Mouse (Mus musculus) midbrain, embryonic 14.5 days (tissue): ENCODE measurements around the gene Hs3st4. TPM values are rescaled to one million over a fixed set of nuclear protein-coding genes. Genes with fewer than 3 reads are reported as not detected.
A peak's percentile ranks its signal among the peaks of the same experiment; 100 is the strongest.

Source experiments
- ATAC-seq: fragments of 200-750 bp; cut with Nextera tagmentation; 2 replicates; pipeline ENCODE4 v1.8.0; 2017; ENCODE audit warnings: moderate number of reproducible peaks, moderate library complexity; ENCODE audit not compliant: low FRiP score, low TSS enrichment
- DNase-seq: peaks from one replicate; pipeline ENCODE4 v3.0.0-alpha.2; 2015
- H3K27ac ChIP-seq: fragments of 300-500 bp; sonication (generic); replicated peaks from 2 replicates; pipeline ENCODE4 v1.5.1; 2014; ENCODE audit warnings: mild to moderate bottlenecking, low read depth, low read length, moderate library complexity
- H3K27me3 ChIP-seq: fragments of 300-500 bp; sonication (generic); 2 replicates; pipeline ENCODE4 v1.6.1; 2014; ENCODE audit warnings: low read length, control low read depth, mixed read lengths; ENCODE audit not compliant: control insufficient read depth, insufficient read depth
- H3K36me3 ChIP-seq: fragments of 300-500 bp; sonication (generic); 2 replicates; pipeline ENCODE4 v1.6.1; 2014; ENCODE audit warnings: low read length, control low read depth; ENCODE audit not compliant: control insufficient read depth, insufficient read depth
- H3K4me1 ChIP-seq: fragments of 300-500 bp; sonication (generic); 2 replicates; pipeline ENCODE4 v1.6.1; 2014; ENCODE audit warnings: mild to moderate bottlenecking, antibody characterized with exemption, low read length, control low read depth; ENCODE audit not compliant: control insufficient read depth, insufficient read depth
- H3K4me2 ChIP-seq: fragments of 300-500 bp; sonication (generic); 2 replicates; pipeline ENCODE4 v1.6.1; 2014; ENCODE audit warnings: mild to moderate bottlenecking, low read length, moderate library complexity
- H3K4me3 ChIP-seq: fragments of 300-500 bp; sonication (generic); replicated peaks from 2 replicates; pipeline ENCODE4 v1.5.1; 2014; ENCODE audit warnings: low read depth, low read length
- H3K9ac ChIP-seq: fragments of 300-500 bp; sonication (generic); replicated peaks from 2 replicates; pipeline ENCODE4 v1.6.1; 2014; ENCODE audit warnings: mild to moderate bottlenecking, low read length, moderate library complexity
- H3K9me3 ChIP-seq: fragments of 300-500 bp; sonication (generic); 2 replicates; pipeline ENCODE4 v1.6.1; 2016; ENCODE audit warnings: low read length, control low read depth, mixed read lengths; ENCODE audit not compliant: control insufficient read depth
- WGBS: fragments of 180-500 bp; shearing (Covaris S2); extraction: QIAGEN DNeasy Blood & Tissue Kit; methylation state at CpG from one replicate; pipeline ENCODE4 v1.1.7; 2014; 5-methylcytosine and 5-hydroxymethylcytosine counted together
- polyA plus RNA-seq: library from polyadenylated mRNA; unstranded; fragments of >200 nt; fragmentation: Nextera tagmentation; extraction: Ambion mirVana; gene quantifications from 2 replicates; pipeline ENCODE4 v1.2.1, GENCODE M21; 2014

Hs3st4 gene
- polyA plus RNA-seq, 1 experiment from 2014 or later = 10.9 TPM

GRCm38 (mm10) chr7:124383489-124383888 is 400.8 kb downstream of the Hs3st4 start:
- DNase-seq = peak; percentile 69
- H3K4me3 ChIP-seq = no peak overlapping the region
- no peak for ATAC-seq
- H3K9ac ChIP-seq = no peak overlapping the region
- H3K27ac ChIP-seq = no peak overlapping the region
- H3K27me3 ChIP-seq = no peaks in the 10 kb centered on the region
- WGBS = 28% methylated on average over 4 of the region's 4 CpGs
- no peak overlapping the region for H3K4me2 ChIP-seq
- H3K36me3 ChIP-seq = no peaks in the 10 kb centered on the region
- no peaks in the 10 kb centered on the region for H3K4me1 ChIP-seq
- no peaks in the 10 kb centered on the region for H3K9me3 ChIP-seq

- Histone ChIP-seq H3K36me3 (no peaks in the 10 kb centered on the region), H3K27me3 (no peaks in the 10 kb centered on the region), H3K4me3 (no peak overlapping the region), H3K9me3 (no peaks in the 10 kb centered on the region), H3K27ac (no peak overlapping the region), H3K4me1 (no peaks in the 10 kb centered on the region), H3K4me2 (no peak overlapping the region), H3K9ac (no peak overlapping the region)
- DNase-seq (no peak), ATAC-seq (no peak)
These were observed 416.5 kb downstream of the Hs3st4 start for GRCm38 (mm10) chr7:124399184-124399583.

- DNase-seq = no peak
- H3K36me3 ChIP-seq = no peaks in the 10 kb centered on the region
- H3K9me3 ChIP-seq = no peaks in the 10 kb centered on the region
- H3K4me1 ChIP-seq = no peaks in the 10 kb centered on the region
- H3K4me3 ChIP-seq = no peak overlapping the region
- no peak for ATAC-seq
- H3K27ac ChIP-seq = no peak overlapping the region
- H3K4me2 ChIP-seq = no peak overlapping the region
- H3K27me3 ChIP-seq = no peaks in the 10 kb centered on the region
- no peak overlapping the region for H3K9ac ChIP-seq
These were observed 444.3 kb downstream of the Hs3st4 start for GRCm38 (mm10) chr7:124426951-124427350.
